11 mouse cellular contexts compared by ENCODE assay signal in genomic region chr14:54423406-54423805, GRCm38 (mm10). TPM values are rescaled to one million over a fixed set of nuclear protein-coding genes. Genes with fewer than 3 reads are reported as not detected.
DNase-seq lines count a peak whose midpoint lies in the region; ATAC-seq and TF ChIP-seq lines count a peak whose summit lies in the region.
"Had no signal": no experiment of that assay in that cellular context is flagged by ENCODE, and none has a peak within 500 bp of the region (broad histone marks: within the 10 kb centered on the region; RNA-seq: fewer than 3 reads in every experiment).

No protein-coding gene starts in this region.

- H3K4me1 ChIP-seq in midbrain, embryonic 16.5 days (ENCODE audit: control insufficient read depth, insufficient read depth, low read length), result peaks cover 15% of the 10 kb centered on the region
- peaks cover 20% of the 10 kb centered on the region for H3K4me1 ChIP-seq in hindbrain, embryonic 10.5 days (replicated peaks)

- no peaks in the 10 kb centered on the region for H3K9me3 ChIP-seq in midbrain, embryonic 16.5 days (replicated peaks; ENCODE audit: control insufficient read depth, low read length, poor library complexity, severe bottlenecking)
- no peaks in the 10 kb centered on the region for H3K9me3 ChIP-seq in hindbrain, embryonic 10.5 days
- H3K9me3 ChIP-seq: limb, embryonic 10.5 days; midbrain, embryonic 13.5 days had no signal

- H3K4me2 ChIP-seq in midbrain, embryonic 16.5 days (ENCODE audit: low read length), result no peak overlapping the region
- H3K4me2 ChIP-seq: midbrain, embryonic 13.5 days had no signal

- H3K9ac ChIP-seq in midbrain, embryonic 16.5 days (ENCODE audit: low read depth, low read length), result no peak overlapping the region
- H3K9ac ChIP-seq: midbrain, embryonic 13.5 days had no signal

- H3K36me3 ChIP-seq in midbrain, embryonic 16.5 days (ENCODE audit: control insufficient read depth, insufficient read depth, low read length), result no peaks in the 10 kb centered on the region
- peaks cover 3% of the 10 kb centered on the region; the same call in 1 of the 2 replicates for H3K36me3 ChIP-seq in hindbrain, embryonic 10.5 days
- H3K36me3 ChIP-seq: midbrain, embryonic 13.5 days had no signal

- no peak overlapping the region for H3K4me3 ChIP-seq in gastrocnemius, adult 2 months
- H3K4me3 ChIP-seq in midbrain, embryonic 16.5 days (ENCODE audit: low read depth, low read length), result no peak overlapping the region
- no peak overlapping the region for H3K4me3 ChIP-seq in hindbrain, embryonic 10.5 days
- H3K4me3 ChIP-seq: limb, embryonic 10.5 days; midbrain, embryonic 13.5 days had no signal

- ATAC-seq in midbrain, embryonic 16.5 days, result no peak
- ATAC-seq: midbrain, embryonic 13.5 days had no signal

- H3K27ac ChIP-seq in gastrocnemius, adult 2 months, result no peak overlapping the region
- no peak overlapping the region for H3K27ac ChIP-seq in midbrain, embryonic 16.5 days (ENCODE audit: low read length)
- H3K27ac ChIP-seq in hindbrain, embryonic 10.5 days, result no peak overlapping the region
- H3K27ac ChIP-seq: limb, embryonic 10.5 days; midbrain, embryonic 13.5 days had no signal

- intact Hi-C loops in gastrocnemius, adult 2 months (cut with DNase I), result loop anchor here (2.0 kb wide), 1 partner anchor 25 kb away; no protein-coding TSS in a partner anchor

- WGBS in midbrain, embryonic 16.5 days, result 62% methylated on average over 5 of the region's 5 CpGs
- 58% methylated on average over 5 of the region's 5 CpGs for WGBS in hindbrain, embryonic 10.5 days

- no peak for DNase-seq in gastrocnemius, adult 2 months
- DNase-seq in gastrocnemius, postnatal 25 days, result no peak
- peak; percentile 31 to 47 for DNase-seq in spleen, postnatal 36 days (ENCODE audit: low spot score in 2 of 2)
- DNase-seq in spleen, adult 12 weeks (ENCODE audit: low spot score), result no peak
- DNase-seq in c-Kit-positive CD71-positive TER-119-positive erythroid progenitor cells, embryonic 14.5 days (ENCODE audit: low spot score), result peak; percentile 46
- DNase-seq in thymus, postnatal 25 days, result peak; percentile 38
- DNase-seq in hindbrain, embryonic 10.5 days (ENCODE audit: low spot score), result no peak
- DNase-seq: right cerebral cortex, postnatal 14 days had no signal

- no peaks in the 10 kb centered on the region for H3K27me3 ChIP-seq in midbrain, embryonic 16.5 days (ENCODE audit: control insufficient read depth, insufficient read depth, low read depth, low read length)
- H3K27me3 ChIP-seq in hindbrain, embryonic 10.5 days (ENCODE audit: insufficient read depth, poor library complexity, severe bottlenecking), result 0 out of 2 replicates have a peak, but pooled peaks cover 5% of the 10 kb centered on the region
- H3K27me3 ChIP-seq: midbrain, embryonic 13.5 days had no signal

- peak; percentile 76 for TF ChIP-seq CTCF in gastrocnemius, adult 2 months (IDR thresholded peaks at IDR 0.05)

RNA-seq across cellular contexts. Expression of gene Mrpl52, which starts 3.3 kb away (rescaled TPM):
- 100 to 1,000 TPM; 102 to 111 TPM for total RNA-seq in gastrocnemius, adult 2 months (2021)
- 10 to 100 TPM; 94.2 to 95.6 TPM for total RNA-seq in gastrocnemius, postnatal 25 days (2021)
- polyA plus RNA-seq in midbrain, embryonic 16.5 days (2015; fragmentation: Nextera tagmentation; extraction: Ambion mirVana), result 247 and 252 TPM in 2 replicates
- 198 and 224 TPM in 2 replicates for polyA plus RNA-seq in hindbrain, embryonic 10.5 days (2016; fragmentation: Nextera tagmentation; extraction: Ambion mirVana)

RNA-seq across cellular contexts. Expression of gene Slc7a7, which starts 5.8 kb away (rescaled TPM):
- total RNA-seq in gastrocnemius, adult 2 months (2021), result 1 to 10 TPM in 1 of 2 experiments, under 1 TPM in 1; 0.56 to 2.0 TPM
- total RNA-seq in gastrocnemius, postnatal 25 days (2021), result 1 to 10 TPM; 1.9 to 2.1 TPM
- 4.3 and 4.9 TPM in 2 replicates for polyA plus RNA-seq in midbrain, embryonic 16.5 days (2015; fragmentation: Nextera tagmentation; extraction: Ambion mirVana)
- polyA plus RNA-seq in hindbrain, embryonic 10.5 days (2016; fragmentation: Nextera tagmentation; extraction: Ambion mirVana), result 5.0 and 5.5 TPM in 2 replicates

RNA-seq across cellular contexts. Expression of gene Mmp14, which starts 8.0 kb away (rescaled TPM):
- total RNA-seq in gastrocnemius, adult 2 months (2021), result 10 to 100 TPM in 1 of 2 experiments, 1 to 10 TPM in 1; 8.5 to 14.0 TPM
- 10 to 100 TPM; 15.8 to 17.1 TPM for total RNA-seq in gastrocnemius, postnatal 25 days (2021)
- polyA plus RNA-seq in midbrain, embryonic 16.5 days (2015; fragmentation: Nextera tagmentation; extraction: Ambion mirVana), result 43.5 and 43.9 TPM in 2 replicates
- polyA plus RNA-seq in hindbrain, embryonic 10.5 days (2016; fragmentation: Nextera tagmentation; extraction: Ambion mirVana), result 75.1 and 76.1 TPM in 2 replicates

RNA-seq across cellular contexts. Expression of gene Lrp10, which starts 40.5 kb away (rescaled TPM):
- 10 to 100 TPM; 27.9 to 36.5 TPM for total RNA-seq in gastrocnemius, adult 2 months (2021)
- 10 to 100 TPM; 26.8 to 38.9 TPM for total RNA-seq in gastrocnemius, postnatal 25 days (2021)
- polyA plus RNA-seq in midbrain, embryonic 16.5 days (2015; fragmentation: Nextera tagmentation; extraction: Ambion mirVana), result 26.9 and 28.2 TPM in 2 replicates
- polyA plus RNA-seq in hindbrain, embryonic 10.5 days (2016; fragmentation: Nextera tagmentation; extraction: Ambion mirVana), result 30.9 and 32.4 TPM in 2 replicates

RNA-seq across cellular contexts. Expression of gene Rem2, which starts 52.5 kb away (rescaled TPM):
- not detected for total RNA-seq in gastrocnemius, adult 2 months (2021)
- total RNA-seq in gastrocnemius, postnatal 25 days (2021), result not detected
- polyA plus RNA-seq in midbrain, embryonic 16.5 days (2015; fragmentation: Nextera tagmentation; extraction: Ambion mirVana), result 46.0 and 48.9 TPM in 2 replicates
- polyA plus RNA-seq in hindbrain, embryonic 10.5 days (2016; fragmentation: Nextera tagmentation; extraction: Ambion mirVana), result 20.8 and 40.2 TPM in 2 replicates

Comparison
In these comparisons a context has a peak if more than half of its experiments do, and no peak if none do; other contexts are left out.
1. DNase-seq: peak in spleen, postnatal 36 days (2 of 2), c-Kit-positive CD71-positive TER-119-positive erythroid progenitor cells, embryonic 14.5 days (single experiment) and thymus, postnatal 25 days (single experiment); none in gastrocnemius, adult 2 months (single experiment), gastrocnemius, postnatal 25 days (single experiment), spleen, adult 12 weeks (single experiment) and hindbrain, embryonic 10.5 days (single experiment).